ENCODE assay signal across 8 mouse cellular contexts in genomic region chr11:78189234-78190040, GRCm38 (mm10). TPM values are rescaled to one million over a fixed set of nuclear protein-coding genes. Genes with fewer than 3 reads are reported as not detected.
DNase-seq lines count a peak whose midpoint lies in the region; ATAC-seq lines count a peak whose summit lies in the region.

No protein-coding gene starts in this region.

- peak overlapping the region; percentile 73 for H3K4me3 ChIP-seq in hindbrain, embryonic 14.5 days (replicated peaks; ENCODE audit: low read length)

- H3K4me1 ChIP-seq in hindbrain, embryonic 14.5 days (replicated peaks; ENCODE audit: control insufficient read depth, insufficient read depth, low read length) = peaks cover 8% of the 10 kb centered on the region

- H3K27me3 ChIP-seq in hindbrain, embryonic 14.5 days (ENCODE audit: control insufficient read depth, insufficient read depth, low read length) = no peaks in the 10 kb centered on the region

- WGBS in hindbrain, embryonic 14.5 days = under 1% methylated on average over 42 of the region's 42 CpGs

- peak overlapping the region; percentile 83 for H3K9ac ChIP-seq in hindbrain, embryonic 14.5 days

- H3K36me3 ChIP-seq in hindbrain, embryonic 14.5 days (replicated peaks; ENCODE audit: control insufficient read depth, insufficient read depth) = peaks cover 36% of the 10 kb centered on the region

- H3K27ac ChIP-seq in hindbrain, embryonic 14.5 days = peak overlapping the region; percentile 91

- no peaks in the 10 kb centered on the region for H3K9me3 ChIP-seq in hindbrain, embryonic 14.5 days (ENCODE audit: control insufficient read depth, low read length)

- H3K4me2 ChIP-seq in hindbrain, embryonic 14.5 days (replicated peaks) = peak overlapping the region; percentile 60

- DNase-seq in Muller cell, postnatal 12 days (ENCODE audit: inconsistent ontology term) = peak; percentile 89
- DNase-seq in brain, adult 2 months (ENCODE audit: low read depth, low spot score) = peak; percentile 73
- peak; percentile 54 to 60 for DNase-seq in frontal cortex, postnatal 25 days (ENCODE audit: low spot score in 2 of 2)
- DNase-seq in hindbrain, embryonic 14.5 days (ENCODE audit: low spot score) = peak; percentile 76
- DNase-seq in layer of hippocampus, postnatal 36 days = peak; percentile 72 to 74
- DNase-seq in lung, postnatal 36 days = peak; percentile 63
- peak; percentile 70 to 72 for DNase-seq in right cerebral cortex, adult 2 months (ENCODE audit: low spot score in 2 of 2)
- no peak for DNase-seq in thymus, postnatal 14 days

- peak; percentile 73 for ATAC-seq in hindbrain, embryonic 14.5 days (ENCODE audit: low FRiP score)

RNA-seq across cellular contexts. Expression of gene Rab34, which starts 1.2 kb away (rescaled TPM):
- polyA plus RNA-seq in hindbrain, embryonic 14.5 days (2014; fragmentation: Nextera tagmentation; extraction: Ambion mirVana) = 46.4 and 53.2 TPM in 2 replicates
- 10 to 100 TPM; 26.8 to 28.5 TPM for total RNA-seq in layer of hippocampus, postnatal 36 days (2021)

RNA-seq across cellular contexts. Expression of gene Proca1, which starts 3.8 kb away (rescaled TPM):
- 1.4 and 2.9 TPM in 2 replicates for polyA plus RNA-seq in hindbrain, embryonic 14.5 days (2014; fragmentation: Nextera tagmentation; extraction: Ambion mirVana)
- total RNA-seq in layer of hippocampus, postnatal 36 days (2021) = 1 to 10 TPM; 3.6 to 5.7 TPM

RNA-seq across cellular contexts. Expression of gene Rpl23a, which starts 6.1 kb away (rescaled TPM):
- 880 and 1,029 TPM in 2 replicates for polyA plus RNA-seq in hindbrain, embryonic 14.5 days (2014; fragmentation: Nextera tagmentation; extraction: Ambion mirVana)
- 100 to 1,000 TPM; 714 to 715 TPM for total RNA-seq in layer of hippocampus, postnatal 36 days (2021)

RNA-seq across cellular contexts. Expression of gene Tlcd1, which starts 12.9 kb away (rescaled TPM):
- 13.4 and 16.6 TPM in 2 replicates for polyA plus RNA-seq in hindbrain, embryonic 14.5 days (2014; fragmentation: Nextera tagmentation; extraction: Ambion mirVana)
- total RNA-seq in layer of hippocampus, postnatal 36 days (2021) = 10 to 100 TPM; 22.3 to 24.0 TPM

RNA-seq across cellular contexts. Expression of gene Nek8, which starts 13.0 kb away (rescaled TPM):
- polyA plus RNA-seq in hindbrain, embryonic 14.5 days (2014; fragmentation: Nextera tagmentation; extraction: Ambion mirVana) = 4.6 and 6.0 TPM in 2 replicates
- total RNA-seq in layer of hippocampus, postnatal 36 days (2021) = 1 to 10 TPM; 2.4 to 2.5 TPM
